Mouse (Mus musculus): ENCODE measurements around the gene Hmx3. TPM values are rescaled to one million over a fixed set of nuclear protein-coding genes. Genes with fewer than 3 reads are reported as not detected.

The Hmx3 gene
- polyA plus RNA-seq, 1 experiment: not detected

GRCm38 (mm10) chr7:131545701-131546385, 3.2 kb downstream of the Hmx3 start:
- Histone ChIP-seq H3K4me1 (ENCODE audit: control insufficient read depth, insufficient read depth, low read length) (no peaks in the 10 kb centered on the region), H3K27ac (ENCODE audit: control insufficient read depth, insufficient read depth, low read depth, low read length, poor library complexity) (no peak overlapping the region), H3K4me3 (replicated peaks; ENCODE audit: control insufficient read depth, low read depth, low read length) (no peak overlapping the region)
- 6% methylated on average over 13 of the region's 13 CpGs for WGBS
- TF ChIP-seq CTCF (IDR thresholded peaks at IDR 0.05; ENCODE audit: control insufficient read depth, insufficient read depth, low read length): no peak
- TF ChIP-seq POLR2A (IDR thresholded peaks at IDR 0.05; ENCODE audit: borderline replicate concordance, control insufficient read depth, low read depth, low read length): no peak

GRCm38 (mm10) chr7:131546423-131546822, 3.8 kb downstream of the Hmx3 start:
- Histone ChIP-seq H3K27ac (ENCODE audit: control insufficient read depth, insufficient read depth, low read depth, low read length, poor library complexity) (no peak overlapping the region), H3K4me3 (replicated peaks; ENCODE audit: control insufficient read depth, low read depth, low read length) (no peak overlapping the region), H3K4me1 (ENCODE audit: control insufficient read depth, insufficient read depth, low read length) (no peaks in the 10 kb centered on the region)
- TF ChIP-seq CTCF (IDR thresholded peaks at IDR 0.05; ENCODE audit: control insufficient read depth, insufficient read depth, low read length) (no peak), POLR2A (IDR thresholded peaks at IDR 0.05; ENCODE audit: borderline replicate concordance, control insufficient read depth, low read depth, low read length) (no peak)
- 3% methylated on average over 2 of the region's 2 CpGs for WGBS

DNA sequence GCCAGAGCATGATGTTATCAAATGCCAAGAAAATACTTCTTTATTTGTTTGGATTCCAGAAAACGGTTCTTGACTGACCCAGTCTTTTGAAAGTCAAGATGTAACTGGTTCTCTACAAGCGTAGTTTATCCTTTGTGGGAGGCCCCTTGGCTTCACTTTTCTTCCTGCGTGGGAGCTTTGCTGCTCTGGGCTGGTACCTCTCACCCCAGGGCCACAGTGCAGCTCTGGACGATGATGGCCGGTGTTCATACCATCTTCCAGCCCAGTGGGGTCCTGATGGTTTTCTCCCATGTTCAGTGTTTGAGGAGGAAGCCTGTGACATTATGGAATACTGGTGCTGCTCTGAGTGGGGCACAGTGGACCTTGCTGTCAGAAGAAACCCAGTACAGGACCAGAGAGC, 4.8 kb downstream of the Hmx3 start:
- Histone ChIP-seq H3K4me1 (ENCODE audit: control insufficient read depth, insufficient read depth, low read length) (no peaks in the 10 kb centered on the region), H3K27ac (ENCODE audit: control insufficient read depth, insufficient read depth, low read depth, low read length, poor library complexity) (no peak overlapping the region), H3K4me3 (replicated peaks; ENCODE audit: control insufficient read depth, low read depth, low read length) (no peak overlapping the region)
- TF ChIP-seq POLR2A (IDR thresholded peaks at IDR 0.05; ENCODE audit: borderline replicate concordance, control insufficient read depth, low read depth, low read length) (no peak), CTCF (IDR thresholded peaks at IDR 0.05; ENCODE audit: control insufficient read depth, insufficient read depth, low read length) (no peak)
- 8% methylated on average over 5 of the region's 5 CpGs for WGBS

DNA sequence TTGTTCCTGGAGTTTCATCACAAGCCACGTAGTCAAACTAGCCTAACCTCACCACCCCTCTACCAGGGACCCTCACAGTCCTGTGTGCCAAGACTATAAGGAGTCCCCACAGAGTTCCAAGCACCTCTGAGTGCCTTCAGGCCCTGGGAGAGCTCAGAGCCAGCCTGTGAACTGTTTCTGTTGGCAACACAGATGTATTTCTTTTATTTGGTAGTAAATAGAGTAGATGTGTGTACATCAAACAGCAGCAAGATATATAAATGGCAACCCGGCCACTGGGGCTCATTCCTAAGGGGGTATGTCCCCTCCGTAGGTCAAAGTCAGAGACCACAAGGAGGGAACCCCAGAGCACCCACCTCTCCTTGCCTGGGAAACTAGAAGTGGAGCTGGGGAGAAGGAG, 5.8 kb downstream of the Hmx3 start, which contains the start of gene Hmx2:
Hmx2 (plus strand) TSS at position 301 of the 400 bp plus-strand sequence.
- 9% methylated on average over 3 of the region's 3 CpGs for WGBS
- Histone ChIP-seq H3K4me1 (ENCODE audit: control insufficient read depth, insufficient read depth, low read length) (no peaks in the 10 kb centered on the region), H3K4me3 (replicated peaks; ENCODE audit: control insufficient read depth, low read depth, low read length) (no peak within 1 kb of the TSS), H3K27ac (ENCODE audit: control insufficient read depth, insufficient read depth, low read depth, low read length, poor library complexity) (no peak within 1 kb of the TSS)
- TF ChIP-seq POLR2A (IDR thresholded peaks at IDR 0.05; ENCODE audit: borderline replicate concordance, control insufficient read depth, low read depth, low read length): no peak

- Histone ChIP-seq H3K4me1 (ENCODE audit: control insufficient read depth, insufficient read depth, low read length) (no peaks in the 10 kb centered on the region), H3K27ac (ENCODE audit: control insufficient read depth, insufficient read depth, low read depth, low read length, poor library complexity) (no peak overlapping the region), H3K4me3 (replicated peaks; ENCODE audit: control insufficient read depth, low read depth, low read length) (no peak overlapping the region)
- whole genome bisulfite sequencing: 6% methylated on average over 4 of the region's 4 CpGs
- TF ChIP-seq POLR2A (IDR thresholded peaks at IDR 0.05; ENCODE audit: borderline replicate concordance, control insufficient read depth, low read depth, low read length): no peak
- TF ChIP-seq CTCF (IDR thresholded peaks at IDR 0.05; ENCODE audit: control insufficient read depth, insufficient read depth, low read length): no peak
Measured at GRCm38 (mm10) chr7:131551471-131551870, 8.8 kb downstream of the Hmx3 start.

GRCm38 (mm10) chr7:131551931-131552741, 9.5 kb downstream of the Hmx3 start:
- no peak overlapping the region for H3K27ac ChIP-seq (ENCODE audit: control insufficient read depth, insufficient read depth, low read depth, low read length, poor library complexity)
- no peak for TF ChIP-seq POLR2A (IDR thresholded peaks at IDR 0.05; ENCODE audit: borderline replicate concordance, control insufficient read depth, low read depth, low read length)
- no peak for TF ChIP-seq CTCF (IDR thresholded peaks at IDR 0.05; ENCODE audit: control insufficient read depth, insufficient read depth, low read length)
- H3K4me1 ChIP-seq (ENCODE audit: control insufficient read depth, insufficient read depth, low read length): no peaks in the 10 kb centered on the region
- 5% methylated on average over 42 of the region's 42 CpGs for WGBS
- H3K4me3 ChIP-seq (replicated peaks; ENCODE audit: control insufficient read depth, low read depth, low read length): no peak overlapping the region

- H3K27ac ChIP-seq (ENCODE audit: control insufficient read depth, insufficient read depth, low read depth, low read length, poor library complexity): no peak overlapping the region
- no peaks in the 10 kb centered on the region for H3K4me1 ChIP-seq (ENCODE audit: control insufficient read depth, insufficient read depth, low read length)
- WGBS: 9% methylated on average over 5 of the region's 5 CpGs
- no peak overlapping the region for H3K4me3 ChIP-seq (replicated peaks; ENCODE audit: control insufficient read depth, low read depth, low read length)
- TF ChIP-seq POLR2A (IDR thresholded peaks at IDR 0.05; ENCODE audit: borderline replicate concordance, control insufficient read depth, low read depth, low read length): no peak
- no peak for TF ChIP-seq CTCF (IDR thresholded peaks at IDR 0.05; ENCODE audit: control insufficient read depth, insufficient read depth, low read length)
Measured at GRCm38 (mm10) chr7:131552781-131553180, 10.1 kb downstream of the Hmx3 start.

DNA sequence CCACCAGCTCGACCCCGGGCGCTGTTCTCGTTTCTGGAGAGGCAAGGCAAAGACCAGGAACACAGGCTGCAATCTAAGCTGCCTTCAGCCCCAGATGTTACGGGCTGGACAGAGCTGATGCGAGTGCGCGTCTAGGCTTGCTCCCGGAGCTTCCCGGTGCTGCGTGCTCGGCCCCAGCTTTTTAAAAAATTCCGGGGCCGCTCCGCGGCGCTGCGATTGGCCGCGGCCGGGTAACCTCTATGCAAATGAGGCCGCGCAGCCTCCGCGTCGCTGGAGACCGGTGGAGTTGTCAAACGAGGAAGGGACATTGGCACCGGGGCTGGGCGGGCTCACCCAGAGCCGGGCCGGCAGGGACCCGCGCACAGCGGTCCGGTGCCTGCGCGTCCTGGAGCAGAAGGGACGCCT, 11.1 kb downstream of the Hmx3 start:
- WGBS: under 1% methylated on average over 38 of the region's 39 CpGs
- TF ChIP-seq CTCF (IDR thresholded peaks at IDR 0.05; ENCODE audit: control insufficient read depth, insufficient read depth, low read length) (no peak), POLR2A (IDR thresholded peaks at IDR 0.05; ENCODE audit: borderline replicate concordance, control insufficient read depth, low read depth, low read length) (no peak)
- no peak overlapping the region for H3K4me3 ChIP-seq (replicated peaks; ENCODE audit: control insufficient read depth, low read depth, low read length)

More for the DNA sequence above, 11.1 kb downstream of the Hmx3 start:
- Histone ChIP-seq H3K4me1 (ENCODE audit: control insufficient read depth, insufficient read depth, low read length) (no peaks in the 10 kb centered on the region), H3K27ac (ENCODE audit: control insufficient read depth, insufficient read depth, low read depth, low read length, poor library complexity) (no peak overlapping the region)
